Mouse (Mus musculus) cerebellum, adult 8-10 months (tissue): ENCODE results near the gene Apod.
A peak's percentile ranks its signal among the peaks of the same experiment; 100 is the strongest.

Experiments
- DNase-seq: peaks from one replicate; pipeline ENCODE4 v3.0.0; 2022

Gene Apod

DNA sequence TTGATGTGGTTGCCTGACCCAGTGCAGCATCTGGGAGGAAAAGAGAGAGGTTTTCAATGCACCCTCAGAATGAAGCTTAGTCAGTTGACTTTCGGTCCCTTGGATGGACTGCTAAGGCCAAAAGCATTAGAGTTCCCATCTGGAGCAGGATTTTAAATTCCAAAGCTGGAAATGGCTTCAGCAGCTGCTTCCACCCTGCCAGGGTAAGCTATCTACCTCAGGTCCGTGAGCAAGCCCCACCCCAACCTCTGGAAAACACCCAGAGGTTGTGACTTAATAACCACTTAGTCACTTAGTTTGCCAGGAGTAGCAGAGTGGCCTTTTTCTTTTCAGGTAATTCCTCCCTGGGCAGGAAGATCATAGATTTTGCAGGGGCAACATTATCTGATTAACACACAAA is 36.5 kb downstream of the Apod start:
- DNase-seq = no peak

DNA sequence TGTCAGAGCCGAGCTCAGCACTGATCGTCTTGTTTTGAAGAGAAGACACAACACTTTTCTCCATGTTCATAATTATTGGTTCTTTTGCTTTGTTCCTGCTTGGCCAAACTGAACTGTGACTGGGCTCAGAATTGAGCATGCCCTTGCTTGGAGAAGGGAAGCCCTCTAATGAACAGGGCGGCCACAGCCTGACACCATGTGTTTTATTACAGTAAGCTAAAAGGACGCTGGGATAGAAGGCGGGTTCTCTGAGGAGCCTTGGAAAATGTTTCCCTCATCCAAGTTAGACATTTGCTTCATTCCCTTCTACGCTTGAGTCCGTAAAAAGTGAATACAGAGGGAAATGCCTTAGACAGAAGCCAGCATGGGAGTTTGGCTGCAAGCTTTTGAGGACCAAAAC is 37.6 kb downstream of the Apod start:
- DNase-seq = no peak

DNA sequence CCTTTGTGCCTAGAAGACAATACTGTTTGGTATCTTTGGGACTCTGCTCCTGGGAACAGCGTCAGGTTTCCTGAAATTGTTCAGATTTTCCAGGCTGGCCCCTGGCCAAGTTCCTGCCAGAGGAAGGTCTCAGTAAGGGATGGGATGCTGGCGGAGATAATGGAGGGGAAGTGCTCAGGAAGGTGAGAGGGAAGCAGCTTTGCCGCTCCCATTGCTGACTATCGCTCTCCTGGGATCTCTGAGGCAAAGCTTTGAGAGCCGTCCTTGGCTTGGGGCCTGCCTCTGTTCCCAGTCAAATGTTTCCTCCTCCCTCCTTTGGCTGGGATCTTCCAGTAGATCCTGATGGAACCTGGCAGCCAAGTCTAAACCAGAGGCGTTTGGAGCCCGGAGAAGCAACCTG is 38.1 kb downstream of the Apod start:
- peak; percentile 42 for DNase-seq

DNA sequence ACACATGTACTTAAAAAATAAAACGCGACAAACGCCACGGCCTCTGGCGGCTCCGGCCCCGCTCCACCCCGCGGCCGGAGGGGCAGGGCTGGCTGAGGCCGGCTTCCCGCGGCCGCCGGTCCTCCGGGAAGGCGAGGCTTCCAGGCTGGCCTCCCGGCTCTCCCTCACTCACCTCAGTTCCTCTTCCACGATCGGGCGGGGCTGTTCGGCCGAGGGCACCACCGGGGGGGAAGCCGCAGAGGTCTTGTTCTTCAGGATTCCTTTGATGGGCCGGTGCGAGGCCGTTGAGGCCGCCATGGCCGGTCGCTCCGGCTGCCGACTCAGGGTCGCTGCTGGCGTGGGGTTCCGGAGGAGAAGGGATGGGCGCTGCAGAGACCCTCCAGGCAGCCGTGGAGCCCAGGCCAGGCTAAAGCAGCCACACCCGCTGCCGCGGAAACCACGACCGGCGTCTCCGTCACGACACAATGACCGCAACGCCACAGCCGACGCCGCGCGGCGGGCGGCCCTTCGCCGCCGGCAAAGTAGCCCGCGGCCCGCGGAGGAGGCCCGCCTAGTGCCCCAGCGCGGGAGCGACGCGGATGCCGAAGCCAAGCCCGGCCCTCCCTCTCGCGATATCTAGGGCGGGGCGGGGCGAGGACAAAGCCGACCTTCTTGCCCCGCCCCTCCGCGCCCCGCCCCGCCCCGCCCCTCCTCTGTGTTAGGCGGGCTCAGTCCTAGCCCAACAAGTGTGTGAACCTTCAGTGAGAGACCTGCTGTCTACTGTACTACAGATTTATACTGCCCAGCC is 39.7 kb downstream of the Apod start, which contains the start of gene Ppp1r2:
Gene Ppp1r2 (minus strand): TSS at position 604 of the 787 bp plus-strand sequence.
- peak; percentile 84 for DNase-seq

DNA sequence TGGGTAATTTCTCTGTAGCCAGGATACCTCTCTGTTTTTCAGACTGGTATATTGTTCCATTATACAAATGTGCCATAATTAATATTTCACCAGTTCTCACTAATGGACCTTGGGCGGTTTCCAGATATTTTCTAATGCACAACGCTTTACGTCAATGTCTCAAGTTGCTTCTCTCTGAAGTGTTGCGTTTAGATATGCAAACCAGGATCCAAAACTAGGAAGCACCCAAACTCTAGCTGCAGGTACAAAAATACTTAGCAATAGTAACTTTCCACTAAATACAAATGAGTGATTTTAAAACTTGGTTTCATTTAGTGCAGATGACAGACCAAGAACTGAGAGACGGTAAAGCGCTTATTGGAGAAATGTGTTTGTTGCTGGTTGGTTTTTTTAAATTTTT is 40.5 kb downstream of the Apod start:
- no peak for DNase-seq

DNA sequence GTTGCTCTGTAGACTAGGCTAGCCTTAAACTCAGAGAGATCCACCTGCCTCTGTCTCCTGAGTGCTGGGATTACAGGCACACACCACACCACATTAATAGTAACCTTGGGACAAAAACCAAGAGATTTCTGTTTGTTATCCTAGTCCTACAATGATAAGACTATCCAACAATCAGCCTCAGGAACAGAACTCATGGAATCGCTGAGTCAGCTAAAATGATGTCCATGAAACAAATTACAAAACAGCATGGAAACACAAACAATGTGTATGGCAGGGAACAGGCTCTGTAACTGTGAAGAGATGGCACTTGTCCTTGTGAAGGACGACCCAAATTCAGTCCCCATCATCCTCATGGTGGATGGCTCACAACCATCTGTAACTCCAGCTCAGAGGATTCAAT is 47.9 kb downstream of the Apod start:
- no peak for DNase-seq

DNA sequence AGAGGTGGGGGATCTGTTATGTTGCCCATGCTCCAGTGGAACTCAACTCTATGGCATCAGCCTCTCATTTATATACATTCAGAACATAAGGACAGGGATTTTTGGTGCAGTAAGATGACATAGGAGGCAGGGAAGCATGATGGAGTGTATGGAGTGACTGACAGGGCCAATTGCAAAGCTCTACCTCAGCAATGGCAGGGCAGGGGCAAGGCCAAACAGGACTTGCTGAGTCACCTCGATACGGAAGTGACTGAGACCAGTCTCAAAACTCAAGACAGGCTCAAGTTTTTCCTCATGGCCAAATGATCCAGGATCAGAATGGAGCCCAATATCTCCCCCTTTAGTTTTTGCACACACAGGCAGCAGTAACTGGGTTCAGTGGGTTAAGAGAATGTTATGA is 58.5 kb downstream of the Apod start:
- no peak for DNase-seq

DNA sequence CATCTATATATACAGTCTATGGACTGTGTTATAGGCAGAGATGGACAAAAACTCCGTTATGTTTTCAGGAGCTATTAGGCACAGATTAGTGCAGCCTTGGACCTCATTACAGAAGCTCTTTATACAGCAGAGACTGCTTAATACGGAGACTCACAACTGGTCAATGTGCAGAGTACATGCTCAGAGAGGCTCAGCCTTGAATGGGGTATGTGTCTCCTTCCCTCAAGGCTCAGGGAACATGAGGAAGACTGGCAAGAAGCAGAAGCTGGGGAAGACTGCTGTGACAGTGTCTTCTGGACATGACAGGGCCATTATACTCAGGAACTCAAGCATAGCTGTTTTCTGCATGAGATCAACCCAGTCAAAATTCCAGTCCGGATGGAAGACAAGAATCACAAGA is 58.9 kb downstream of the Apod start:
- no peak for DNase-seq

DNA sequence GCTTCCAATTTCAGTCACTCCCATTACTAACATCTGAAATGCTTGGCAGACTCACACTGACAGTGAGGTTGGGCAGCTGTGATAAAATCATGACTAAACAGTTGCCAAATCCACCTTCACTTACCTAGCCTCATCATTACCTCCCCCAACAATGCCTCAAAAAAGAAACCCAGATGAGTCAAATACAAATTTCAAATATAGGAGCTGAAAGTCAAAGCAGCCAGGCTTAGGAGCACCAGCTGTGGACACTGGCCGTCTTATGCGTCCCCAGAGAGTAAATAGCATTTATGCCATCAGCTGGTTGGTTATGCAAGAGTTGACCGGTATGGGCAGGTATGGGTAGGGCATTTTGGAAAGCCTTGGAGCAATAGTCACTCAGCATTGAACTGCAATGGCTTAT is 65.2 kb downstream of the Apod start:
- no peak for DNase-seq

DNA sequence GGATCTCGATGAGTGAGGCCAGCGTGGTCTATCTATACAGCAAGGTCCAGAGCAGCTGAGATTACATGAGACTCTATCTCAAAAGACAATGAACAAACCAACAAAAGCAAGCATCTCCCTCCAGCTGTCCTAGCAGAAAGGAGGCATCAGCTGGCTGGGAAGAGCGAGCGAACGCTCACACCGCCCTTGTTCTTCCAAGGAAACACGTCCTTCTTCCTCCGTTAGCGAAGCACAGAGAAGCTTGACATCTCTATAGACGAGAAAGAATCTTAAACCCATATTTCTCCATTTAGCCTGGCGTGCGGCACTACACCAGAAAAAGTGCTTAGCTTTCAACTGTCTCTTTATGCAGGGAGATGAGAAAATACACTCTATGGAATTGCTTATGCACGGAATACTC is 65.9 kb downstream of the Apod start:
- no peak for DNase-seq

DNA sequence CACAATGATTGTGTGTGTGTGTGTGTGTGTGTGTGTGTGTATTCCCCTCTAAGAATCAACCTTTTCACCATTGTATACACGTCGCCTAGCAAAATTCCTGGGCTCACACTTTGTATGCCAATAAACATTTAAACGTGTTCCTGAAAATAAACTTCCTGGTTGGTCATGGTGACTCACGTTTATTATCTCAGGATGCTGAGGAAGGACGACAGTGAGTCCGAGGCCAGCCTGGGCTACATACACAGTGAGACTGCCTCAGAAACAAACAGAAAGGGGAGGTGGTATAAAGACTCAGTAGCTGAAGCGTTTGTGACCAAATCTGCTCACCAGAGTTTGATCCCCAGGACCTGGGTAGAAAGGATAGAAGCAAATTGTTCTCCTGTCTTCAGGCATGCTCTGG is 67.2 kb downstream of the Apod start:
- DNase-seq = no peak
